Mouse (Mus musculus) heart, postnatal 0 days (tissue): Measurements from ENCODE around the gene Asb4. TPM values are rescaled to one million over a fixed set of nuclear protein-coding genes. Genes with fewer than 3 reads are reported as not detected.

Experiments
- ATAC-seq: fragments of 200-750 bp; cut with Nextera tagmentation; 2 replicates; pipeline ENCODE4 v1.8.0; 2017; ENCODE audit warnings: low read depth, moderate number of reproducible peaks, moderate library complexity; ENCODE audit not compliant: insufficient read depth
- DNase-seq: peaks from one replicate; pipeline ENCODE4 v3.0.0-alpha.2; 2016; ENCODE audit warnings: low spot score
- H3K27ac ChIP-seq: fragments of 300-500 bp; sonication (generic); 2 replicates; pipeline ENCODE4 v1.5.1; 2014; ENCODE audit warnings: low read depth, mild to moderate bottlenecking
- H3K27me3 ChIP-seq: fragments of 300-500 bp; sonication (generic); 2 replicates; pipeline ENCODE4 v1.6.1; 2014; ENCODE audit warnings: low read length, mixed read lengths; ENCODE audit not compliant: control insufficient read depth, insufficient read depth
- H3K36me3 ChIP-seq: fragments of 300-500 bp; sonication (generic); replicated peaks from 2 replicates; pipeline ENCODE4 v1.6.1; 2014; ENCODE audit warnings: low read length, mixed read lengths; ENCODE audit not compliant: control insufficient read depth, insufficient read depth
- H3K4me1 ChIP-seq: fragments of 300-500 bp; sonication (generic); 2 replicates; pipeline ENCODE4 v1.6.1; 2014; ENCODE audit warnings: antibody characterized with exemption; ENCODE audit not compliant: control insufficient read depth, insufficient read depth
- H3K4me2 ChIP-seq: fragments of 300-500 bp; sonication (generic); 2 replicates; pipeline ENCODE4 v1.6.1; 2014; ENCODE audit warnings: low read depth, mild to moderate bottlenecking, low read length, moderate library complexity
- H3K4me3 ChIP-seq: fragments of 300-500 bp; sonication (generic); 2 replicates; pipeline ENCODE4 v1.5.1; 2014; ENCODE audit warnings: low read depth, low read length
- H3K9ac ChIP-seq: fragments of 300-500 bp; sonication (generic); replicated peaks from 2 replicates; pipeline ENCODE4 v1.6.1; 2014; ENCODE audit warnings: low read depth, low read length, mixed read lengths
- H3K9me3 ChIP-seq: fragments of 300-500 bp; sonication (generic); replicated peaks from 2 replicates; pipeline ENCODE4 v1.6.1; 2016; ENCODE audit warnings: low read length; ENCODE audit not compliant: control insufficient read depth
- CTCF ChIP-seq: IDR thresholded peaks from 2 replicates; pipeline ENCODE4 v1.5.1; 2016; ENCODE audit warnings: antibody characterized with exemption, control low read depth, low read depth
- EP300 ChIP-seq: IDR thresholded peaks from 2 replicates; pipeline ENCODE4 v1.6.1; 2016; ENCODE audit warnings: antibody characterized with exemption, low read depth
- WGBS: fragments of 180-500 bp; shearing (Covaris S2); extraction: QIAGEN DNeasy Blood & Tissue Kit; methylation state at CpG from one replicate; pipeline ENCODE4 v1.1.7; 2014; 5-methylcytosine and 5-hydroxymethylcytosine counted together
- polyA plus RNA-seq: library from polyadenylated mRNA; unstranded; fragments of >200 nt; fragmentation: Nextera tagmentation; extraction: Ambion mirVana; gene quantifications from 2 replicates; pipeline ENCODE4 v1.2.1, GENCODE M21; 2015
- total RNA-seq: library from RNA; depleted of rRNA; stranded (reverse); fragments of >200 nt; gene quantifications from 2 replicates; pipeline ENCODE4 v1.2.3, GENCODE M21; 2014; ENCODE audit warnings: low replicate concordance

Asb4 gene
- total and polyA plus RNA-seq, 2 experiments from 2014 or later = 6.5 to 10.6 TPM

DNA sequence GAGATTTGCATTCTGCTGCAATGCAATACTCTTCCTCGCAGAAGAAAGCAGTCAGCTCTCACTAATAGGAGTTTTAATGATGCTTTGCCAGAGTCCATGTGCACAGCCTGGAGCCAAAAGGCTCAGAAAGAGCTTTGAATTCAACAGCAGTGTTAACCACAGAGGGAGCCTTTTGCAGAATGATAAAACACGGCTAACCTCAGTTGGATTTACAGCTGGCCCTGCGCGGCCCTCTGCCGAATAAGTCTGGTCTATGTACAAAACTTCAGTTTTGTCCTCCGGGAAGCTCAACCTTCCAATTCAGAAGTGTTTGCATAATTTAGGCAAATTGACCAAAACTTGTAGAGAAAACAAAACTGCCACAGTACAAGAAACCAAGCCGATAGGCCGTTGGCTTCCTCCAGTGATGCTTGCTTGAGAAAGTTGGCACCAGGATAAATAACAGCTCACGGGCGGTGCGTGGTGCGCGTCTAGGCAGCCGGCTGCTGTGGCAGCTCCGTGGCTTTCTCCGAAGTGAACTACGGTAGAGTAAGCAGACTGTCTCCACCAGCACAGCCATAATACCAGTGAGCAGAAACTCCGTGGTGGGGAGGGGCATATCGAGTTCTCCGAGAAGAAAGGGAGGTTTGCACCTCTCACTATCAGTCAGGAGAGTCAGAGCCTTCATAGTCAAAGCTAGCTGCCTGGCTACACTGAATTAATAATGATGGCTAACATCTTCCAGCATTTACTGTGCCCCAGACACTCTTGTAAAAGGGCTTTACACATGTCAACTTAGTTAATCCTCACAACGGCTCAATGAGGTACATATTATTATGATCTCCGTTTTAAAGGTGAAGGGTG lies 3.2 kb upstream of the Asb4 start:
- no peak for ATAC-seq
- no peak for DNase-seq
- Histone ChIP-seq H3K9ac (no peak overlapping the region), H3K4me3 (no peak overlapping the region; the same call in 1 of the 2 replicates), H3K27me3 (no peaks in the 10 kb centered on the region), H3K36me3 (no peaks in the 10 kb centered on the region), H3K27ac (no peak overlapping the region), H3K4me2 (peak overlapping the region; percentile 38), H3K9me3 (no peaks in the 10 kb centered on the region), H3K4me1 (no peaks in the 10 kb centered on the region)
- no peak for TF ChIP-seq EP300
- no peak for TF ChIP-seq CTCF
- 45% methylated on average over 22 of the region's 22 CpGs for WGBS

DNA sequence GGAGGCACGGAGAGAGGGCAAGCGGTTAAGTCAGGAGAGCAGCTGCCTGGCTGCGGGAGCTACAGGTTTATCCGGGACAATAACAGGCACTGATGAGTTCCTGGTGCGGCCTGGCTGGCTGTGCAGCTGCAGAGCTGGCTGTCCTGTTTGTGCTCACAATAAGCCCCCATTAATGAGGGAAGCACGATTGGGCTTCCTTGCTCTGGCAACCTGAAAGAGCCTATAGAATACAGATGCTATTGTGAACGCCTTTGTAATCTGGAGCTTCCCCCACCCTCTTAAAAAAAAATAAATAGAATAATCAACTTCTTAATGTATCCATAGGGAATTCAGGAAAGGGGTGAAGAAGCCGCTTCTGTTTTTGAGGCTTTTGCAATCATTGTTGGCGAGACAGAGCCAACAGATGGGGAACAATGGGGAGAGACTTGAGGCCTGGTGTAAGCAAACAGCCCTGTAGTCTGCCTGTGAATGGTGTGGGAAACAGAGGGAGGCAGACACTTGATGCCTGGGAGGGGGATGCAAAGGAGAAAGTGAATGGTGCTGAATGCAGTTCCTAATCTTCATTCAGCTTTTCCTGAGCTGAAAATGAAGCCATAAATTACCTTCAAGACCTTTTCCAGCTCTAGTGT lies 2.4 kb upstream of the Asb4 start:
- DNase-seq (no peak), ATAC-seq (no peak)
- Histone ChIP-seq H3K36me3 (no peaks in the 10 kb centered on the region), H3K4me3 (no peak overlapping the region), H3K9me3 (no peaks in the 10 kb centered on the region), H3K4me2 (peak overlapping the region; percentile 38), H3K4me1 (no peaks in the 10 kb centered on the region), H3K27ac (no peak overlapping the region), H3K9ac (no peak overlapping the region), H3K27me3 (no peaks in the 10 kb centered on the region)
- TF ChIP-seq EP300 (no peak), CTCF (no peak)
- WGBS = 50% methylated on average over 9 of the region's 9 CpGs

DNA sequence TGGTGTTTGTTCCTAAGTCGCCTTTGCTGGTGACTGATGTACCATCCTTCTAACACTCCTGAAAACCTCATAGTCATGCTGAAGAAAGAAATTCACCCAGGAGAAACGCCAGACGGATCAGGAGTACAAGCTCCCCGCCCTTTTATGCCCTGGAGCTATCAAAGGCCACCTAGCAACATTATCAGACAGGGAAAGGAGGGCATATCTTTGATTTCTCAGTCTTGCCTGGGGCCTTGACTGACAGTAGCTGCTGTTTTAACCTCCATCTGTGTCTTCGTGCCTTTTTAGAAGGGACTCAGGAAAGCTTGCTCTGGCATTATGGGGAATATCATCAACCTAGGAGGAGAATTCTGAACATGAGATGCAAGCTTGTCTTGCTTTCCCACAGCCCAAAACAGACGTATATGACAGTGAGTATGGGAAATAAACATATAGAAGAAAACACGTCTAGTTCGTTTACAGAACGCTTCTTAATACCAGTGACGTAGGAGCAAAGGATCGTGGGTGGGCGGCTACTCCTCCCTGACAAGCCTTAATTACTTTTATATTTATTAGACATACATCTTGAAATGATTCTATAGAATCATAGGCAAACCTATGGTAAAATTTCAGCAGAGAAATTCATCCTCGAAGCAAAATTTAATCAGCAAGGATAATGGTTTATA lies 1.1 kb upstream of the Asb4 start:
- TF ChIP-seq CTCF = no peak
- no peak for TF ChIP-seq EP300
- no peak for ATAC-seq
- H3K4me2 ChIP-seq = no peak overlapping the region

DNA sequence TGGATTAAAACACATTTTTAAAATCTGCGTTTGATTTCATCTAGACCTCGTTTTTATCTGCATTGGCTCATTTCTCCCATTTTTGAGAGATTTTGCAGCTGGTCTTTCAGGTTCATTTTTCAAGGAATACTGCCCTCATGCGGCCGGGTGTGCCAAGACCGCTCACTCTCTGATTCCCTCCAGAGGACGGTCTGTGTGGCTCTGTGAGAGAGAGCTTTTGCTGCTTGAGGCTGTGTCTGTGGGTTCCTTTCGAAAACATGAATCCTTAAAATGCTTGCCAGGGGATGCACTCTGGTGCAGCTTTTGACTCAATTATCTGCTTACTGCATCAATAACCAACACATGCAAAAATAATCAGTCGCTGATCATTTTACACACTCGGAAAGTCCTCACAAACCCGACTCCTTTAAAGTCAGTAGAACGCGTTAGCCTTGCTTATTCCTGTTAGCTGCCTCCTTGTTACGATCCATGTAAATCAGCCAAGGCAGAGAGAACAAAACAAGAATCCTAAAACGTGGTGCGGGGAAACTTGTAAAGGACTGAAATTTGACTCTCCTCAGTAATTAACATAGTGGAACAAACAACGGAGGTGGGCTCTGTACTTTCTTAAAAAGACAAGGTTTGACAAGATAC lies 487 bp upstream of the Asb4 start:
- H3K4me1 ChIP-seq = no peaks in the 10 kb centered on the region
- no peak overlapping the region for H3K27ac ChIP-seq
- peak overlapping the region; percentile 46 for H3K4me3 ChIP-seq
- WGBS = under 1% methylated on average over 16 of the region's 16 CpGs
- H3K27me3 ChIP-seq = no peaks in the 10 kb centered on the region
- ATAC-seq (peak; percentile 73), DNase-seq (peak; percentile 76)
- H3K36me3 ChIP-seq = no peaks in the 10 kb centered on the region
- no peaks in the 10 kb centered on the region for H3K9me3 ChIP-seq
- H3K9ac ChIP-seq = peak overlapping the region; percentile 13
- peak overlapping the region; percentile 79 for H3K4me2 ChIP-seq
- TF ChIP-seq CTCF (peak; percentile 82), EP300 (no peak)

More for the DNA sequence above, 1.1 kb upstream of the Asb4 start:
- Histone ChIP-seq H3K4me3 (no peak overlapping the region), H3K4me1 (no peaks in the 10 kb centered on the region), H3K36me3 (no peaks in the 10 kb centered on the region), H3K27me3 (no peaks in the 10 kb centered on the region), H3K27ac (no peak overlapping the region), H3K9me3 (no peaks in the 10 kb centered on the region), H3K9ac (no peak overlapping the region)
- no peak for DNase-seq
- WGBS = 48% methylated on average over 13 of the region's 13 CpGs

DNA sequence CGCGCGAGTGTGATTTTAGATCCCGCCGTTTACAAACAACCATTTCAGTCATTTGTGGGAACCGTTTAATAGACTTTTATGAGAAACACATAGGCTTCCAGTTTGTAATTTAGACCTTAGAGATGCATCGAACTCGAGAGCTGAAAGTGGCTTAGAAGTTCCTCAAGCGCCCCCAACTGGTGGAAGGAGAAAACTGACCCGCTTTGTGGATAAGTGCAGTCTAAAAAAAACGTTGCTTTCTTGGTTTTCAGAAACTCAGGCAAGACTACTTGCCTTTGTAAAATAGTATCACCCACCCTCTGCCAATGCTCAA lies 948 bp downstream of the Asb4 start:
- no peak for ATAC-seq
- DNase-seq = peak; percentile 60

More for the DNA sequence above, 948 bp downstream of the Asb4 start:
- H3K4me2 ChIP-seq = peak overlapping the region; percentile 79
- H3K9ac ChIP-seq = no peak overlapping the region
- no peaks in the 10 kb centered on the region for H3K9me3 ChIP-seq
- no peaks in the 10 kb centered on the region for H3K36me3 ChIP-seq
- H3K4me3 ChIP-seq = peak overlapping the region; percentile 46
- peak; percentile 74 for TF ChIP-seq CTCF
- TF ChIP-seq EP300 = no peak
- no peak overlapping the region for H3K27ac ChIP-seq
- no peaks in the 10 kb centered on the region for H3K27me3 ChIP-seq
- under 1% methylated on average over 11 of the region's 11 CpGs for WGBS
- no peaks in the 10 kb centered on the region for H3K4me1 ChIP-seq
